8 mouse cellular contexts compared by ENCODE assay signal in genomic region chr19:8871267-8872186, GRCm38 (mm10). TPM values are rescaled to one million over a fixed set of nuclear protein-coding genes. Genes with fewer than 3 reads are reported as not detected.
DNase-seq lines count a peak whose midpoint lies in the region; ATAC-seq and TF ChIP-seq lines count a peak whose summit lies in the region.

Ubxn1 (plus strand) TSS chr19:8871496.

- peaks cover 36% of the 10 kb centered on the region for H3K36me3 ChIP-seq in hindbrain, embryonic 13.5 days

- peak within 1 kb of the TSS; percentile 92 for H3K4me3 ChIP-seq in hindbrain, embryonic 13.5 days

- H3K9ac ChIP-seq in hindbrain, embryonic 13.5 days = peak within 1 kb of the TSS; percentile 98

- WGBS in hindbrain, embryonic 13.5 days = 1% methylated on average over 59 of the region's 59 CpGs

- CTCF ChIA-PET in Patski (lab: Charles Lee) = no interaction called here

- peak; percentile 89 for ATAC-seq in Patski
- ATAC-seq in hindbrain, embryonic 13.5 days (ENCODE audit: low FRiP score) = peak; percentile 98

- in situ Hi-C loops in Patski (cut with MboI; ENCODE audit: low pct_unique_long_range_greater_than_20kb) = loop anchor here (25.0 kb wide), 1 partner anchor 566 kb away; no protein-coding TSS in a partner anchor

- H3K4me2 ChIP-seq in hindbrain, embryonic 13.5 days = peak within 1 kb of the TSS; percentile 97

- no peaks in the 10 kb centered on the region for H3K27me3 ChIP-seq in Patski
- no peaks in the 10 kb centered on the region for H3K27me3 ChIP-seq in hindbrain, embryonic 13.5 days

- DNase-seq in Patski (ENCODE audit: low read depth, low spot score) = peak; percentile 84
- peak; percentile 95 to 97 for DNase-seq in cerebellum, postnatal 14 days
- peak; percentile 97 to 98 for DNase-seq in frontal cortex, postnatal 14 days (ENCODE audit: low spot score in 2 of 2)
- DNase-seq in layer of hippocampus, postnatal 25 days (ENCODE audit: extremely low spot score in 1 of 2, low spot score in 1 of 2) = peak; percentile 94 to 95
- DNase-seq in lung, postnatal 25 days (ENCODE audit: low spot score) = peak; percentile 98
- peak; percentile 97 for DNase-seq in retina, embryonic 14.5 days (ENCODE audit: low spot score)
- peak; percentile 93 for DNase-seq in thymus, postnatal 4 days

- no peaks in the 10 kb centered on the region for H3K9me3 ChIP-seq in hindbrain, embryonic 13.5 days

- no peak for TF ChIP-seq CTCF in Patski (IDR thresholded peaks at IDR 0.05)

- peak within 1 kb of the TSS; percentile 85 for H3K27ac ChIP-seq in hindbrain, embryonic 13.5 days

- POLR2A ChIA-PET in Patski (lab: Charles Lee) = interaction anchor here (0.7 to 1.7 kb wide), 4 partner anchors 9 to 19 kb away, joined by 3 to 7 read pairs (median 3); partner anchors contain the start of genes 1810009A15Rik and Gm49416

- peaks cover 18% of the 10 kb centered on the region for H3K4me1 ChIP-seq in hindbrain, embryonic 13.5 days (replicated peaks)

RNA-seq across cellular contexts. Expression of gene Ubxn1, which starts in this region (rescaled TPM):
- polyA plus RNA-seq in Patski (2021) = 270 TPM
- polyA plus RNA-seq in hindbrain, embryonic 13.5 days (2015; fragmentation: Nextera tagmentation; extraction: Ambion mirVana) = 162 TPM in 2 replicates
- total RNA-seq in layer of hippocampus, postnatal 25 days (2021) = 10 to 100 TPM; 92.2 to 98.9 TPM

Comparison
In these comparisons a context has a peak if more than half of its experiments do, and no peak if none do; other contexts are left out.
1. Peak in every context shown above with its lines: DNase-seq, ATAC-seq, H3K4me3 ChIP-seq and H3K27ac ChIP-seq.